Mouse (Mus musculus): Measurements from ENCODE around the gene Ccdc59. TPM values are rescaled to one million over a fixed set of nuclear protein-coding genes. Genes with fewer than 3 reads are reported as not detected.
A peak's percentile ranks its signal among the peaks of the same experiment; 100 is the strongest.

Ccdc59 gene
- polyA plus RNA-seq, 1 experiment from 2014 or later = 29.8 TPM

DNA sequence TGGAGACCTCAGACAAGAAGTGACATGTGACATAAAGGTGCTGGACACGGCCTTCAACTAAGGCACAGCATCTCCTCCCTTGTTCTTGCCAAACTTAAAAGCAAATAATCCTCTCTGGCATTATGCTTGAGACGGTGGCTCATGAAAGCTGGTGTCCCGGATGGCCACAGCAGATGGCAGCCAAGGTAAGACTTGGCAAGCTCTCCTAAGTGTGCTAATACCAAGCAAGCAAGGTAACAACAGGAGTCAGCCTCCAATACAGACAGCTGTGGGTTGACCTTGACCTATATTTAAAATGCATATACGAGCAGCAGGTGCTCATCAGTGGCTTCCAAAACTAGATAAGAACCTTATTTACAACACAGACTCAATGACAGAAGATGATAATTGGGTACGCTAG lies 9.4 kb downstream of the Ccdc59 start:
- ChIA-PET CTCF (interaction anchor here (2.1 kb wide), 1 partner anchor 9 kb away, joined by 7 read pairs; the partner anchor contains the start of genes Ccdc59 and Mettl25), POLR2A (no interaction called here)
- in situ Hi-C loops (cut with MboI; ENCODE audit: low pct_unique_long_range_greater_than_20kb) = no loop called here
- no peak for TF ChIP-seq CTCF (IDR thresholded peaks at IDR 0.05)
- no peak for ATAC-seq
- H3K27me3 ChIP-seq = no peaks in the 10 kb centered on the region
- no peak for DNase-seq (ENCODE audit: low read depth, low spot score)

DNA sequence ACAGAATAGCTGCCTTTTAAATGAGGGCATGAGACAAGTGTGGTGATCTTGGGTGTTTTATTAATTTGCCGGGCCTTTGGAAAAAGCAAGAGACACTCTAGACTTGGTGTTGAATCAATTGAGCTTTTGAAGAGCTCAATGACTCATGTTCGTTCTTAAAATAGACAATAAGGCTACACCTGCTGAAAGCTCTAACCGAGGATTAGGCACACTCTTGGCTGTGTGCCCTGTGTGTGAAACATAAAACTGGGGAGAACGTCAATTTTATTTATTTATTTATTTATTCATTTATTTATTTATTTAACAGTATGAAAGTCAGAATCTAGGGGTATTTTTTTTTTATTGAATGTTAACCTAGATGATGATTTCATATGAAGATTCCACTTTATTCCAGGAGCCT lies 10.3 kb downstream of the Ccdc59 start:
- ChIA-PET POLR2A (no interaction called here), CTCF (interaction anchor here (2.1 kb wide), 1 partner anchor 10 kb away, joined by 7 read pairs; the partner anchor contains the start of genes Ccdc59 and Mettl25)
- TF ChIP-seq CTCF (IDR thresholded peaks at IDR 0.05) = no peak
- no peaks in the 10 kb centered on the region for H3K27me3 ChIP-seq
- ATAC-seq (no peak), DNase-seq (ENCODE audit: low read depth, low spot score) (no peak)
- in situ Hi-C loops (cut with MboI; ENCODE audit: low pct_unique_long_range_greater_than_20kb) = no loop called here

DNA sequence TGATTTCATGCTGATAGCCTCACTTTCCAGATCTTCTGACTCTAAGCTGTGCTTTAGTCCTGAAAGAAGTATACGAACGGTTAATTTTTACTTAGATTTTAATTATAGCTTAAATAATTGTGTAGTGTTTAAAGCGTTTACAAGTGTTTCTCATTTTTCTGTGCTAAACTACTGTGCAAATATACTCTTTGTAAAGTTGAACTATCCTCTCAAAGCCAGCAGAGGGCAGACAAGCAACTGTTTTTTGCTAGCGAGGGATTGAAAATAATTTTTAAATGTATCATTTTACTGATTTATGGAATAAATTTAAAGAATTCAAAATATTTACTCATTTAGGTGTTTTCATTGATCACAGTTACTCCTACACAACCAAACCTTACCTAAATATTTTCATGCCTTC lies 26.4 kb downstream of the Ccdc59 start:
- ChIA-PET POLR2A (no interaction called here), CTCF (no interaction called here)
- ATAC-seq = no peak
- in situ Hi-C loops (cut with MboI; ENCODE audit: low pct_unique_long_range_greater_than_20kb) = loop anchor here (5.0 kb wide), 1 partner anchor 715 kb away; no protein-coding TSS in a partner anchor
- no peak for DNase-seq (ENCODE audit: low read depth, low spot score)
- peaks cover 27% of the 10 kb centered on the region for H3K27me3 ChIP-seq
- peak; percentile 46 for TF ChIP-seq CTCF (IDR thresholded peaks at IDR 0.05)

Other genes with a start within 250 kb of the Ccdc59 start
- gene Mettl25, start 313 bp downstream of the Ccdc59 start, polyA plus RNA-seq (2021) = 5.7 TPM

All from Patski (cell line).